Mouse (Mus musculus) kidney, adult 2 months (tissue): ENCODE data around the gene Dhcr24.

ENCODE experiments used
- CTCF ChIP-seq: fragments of 200-500 bp; conservative IDR thresholded peaks from 2 replicates; pipeline ENCODE4 v1.5.1; 2011; ENCODE audit warnings: low read depth, mild to moderate bottlenecking, control low read depth, low read length, moderate library complexity, mixed read lengths; ENCODE audit not compliant: insufficient read depth, insufficient read length
- POLR2A ChIP-seq: fragments of 200-500 bp; IDR thresholded peaks from one replicate; pipeline ENCODE4 v1.6.1; 2011; ENCODE audit warnings: low read depth, low read length, control low read depth

DNA sequence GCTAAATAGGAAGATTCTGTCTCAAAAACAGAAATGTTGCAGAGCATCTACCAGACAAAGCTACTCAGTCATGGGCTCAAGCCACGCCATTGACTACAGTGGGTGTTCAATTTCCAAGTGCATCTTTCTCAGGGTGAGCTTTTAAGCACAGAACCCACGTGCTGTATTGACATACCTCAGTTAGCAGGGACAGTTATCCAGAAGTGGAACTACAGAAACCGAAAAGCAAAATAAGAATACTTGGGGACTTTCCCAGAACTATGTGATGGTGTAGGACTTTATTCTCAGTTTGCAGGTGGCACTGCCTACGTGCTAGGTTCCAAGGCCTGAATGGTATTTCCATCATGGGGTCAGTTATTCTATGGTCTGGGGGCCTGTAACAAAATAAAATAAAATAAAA lies 36.9 kb downstream of the Dhcr24 start:
- no peak for TF ChIP-seq CTCF
- no peak for TF ChIP-seq POLR2A
